Mouse (Mus musculus) forebrain, embryonic 15.5 days (tissue): ENCODE measurements around the gene Trit1. TPM values are rescaled to one million over a fixed set of nuclear protein-coding genes. Genes with fewer than 3 reads are reported as not detected.

Experiments used
- ATAC-seq: fragments of 200-750 bp; cut with Nextera tagmentation; replicated peaks from 2 replicates; pipeline ENCODE4 v1.8.0; 2017; ENCODE audit warnings: mild to moderate bottlenecking, moderate TSS enrichment, moderate library complexity
- H3K27ac ChIP-seq: fragments of 300-500 bp; sonication (generic); replicated peaks from 2 replicates; pipeline ENCODE4 v1.5.1; 2015; ENCODE audit warnings: mild to moderate bottlenecking, inconsistent platforms
- H3K27me3 ChIP-seq: fragments of 300-500 bp; sonication (generic); 2 replicates; pipeline ENCODE4 v1.6.1; 2015; ENCODE audit warnings: inconsistent platforms
- H3K36me3 ChIP-seq: fragments of 300-500 bp; sonication (generic); 2 replicates; pipeline ENCODE4 v1.6.1; 2015; ENCODE audit warnings: mild to moderate bottlenecking, inconsistent platforms
- H3K4me1 ChIP-seq: fragments of 300-500 bp; sonication (generic); 2 replicates; pipeline ENCODE4 v1.6.1; 2015; ENCODE audit warnings: inconsistent platforms
- H3K4me2 ChIP-seq: fragments of 300-500 bp; sonication (generic); replicated peaks from 2 replicates; pipeline ENCODE4 v1.6.1; 2015; ENCODE audit warnings: mild to moderate bottlenecking, inconsistent platforms
- H3K4me3 ChIP-seq: fragments of 300-500 bp; sonication (generic); 2 replicates; pipeline ENCODE4 v1.5.1; 2015; ENCODE audit warnings: mild to moderate bottlenecking, inconsistent platforms
- H3K9ac ChIP-seq: fragments of 300-500 bp; sonication (generic); replicated peaks from 2 replicates; pipeline ENCODE4 v1.6.1; 2015; ENCODE audit warnings: mild to moderate bottlenecking, inconsistent platforms
- H3K9me3 ChIP-seq: fragments of 300-500 bp; sonication (generic); 2 replicates; pipeline ENCODE4 v1.6.1; 2016; ENCODE audit warnings: inconsistent platforms
- WGBS: fragments of 180-500 bp; shearing (Covaris S2); methylation state at CpG from one replicate; pipeline ENCODE4 v1.1.7; 2015; ENCODE audit warnings: mixed read lengths; 5-methylcytosine and 5-hydroxymethylcytosine counted together
- polyA plus RNA-seq: library from polyadenylated mRNA; unstranded; fragments of >200 nt; fragmentation: Nextera tagmentation; extraction: Ambion mirVana; gene quantifications from 2 replicates; pipeline ENCODE4 v1.2.1, GENCODE M21; 2015

Trit1 gene
- polyA plus RNA-seq, 1 experiment from 2014 or later: 31.6 TPM

DNA sequence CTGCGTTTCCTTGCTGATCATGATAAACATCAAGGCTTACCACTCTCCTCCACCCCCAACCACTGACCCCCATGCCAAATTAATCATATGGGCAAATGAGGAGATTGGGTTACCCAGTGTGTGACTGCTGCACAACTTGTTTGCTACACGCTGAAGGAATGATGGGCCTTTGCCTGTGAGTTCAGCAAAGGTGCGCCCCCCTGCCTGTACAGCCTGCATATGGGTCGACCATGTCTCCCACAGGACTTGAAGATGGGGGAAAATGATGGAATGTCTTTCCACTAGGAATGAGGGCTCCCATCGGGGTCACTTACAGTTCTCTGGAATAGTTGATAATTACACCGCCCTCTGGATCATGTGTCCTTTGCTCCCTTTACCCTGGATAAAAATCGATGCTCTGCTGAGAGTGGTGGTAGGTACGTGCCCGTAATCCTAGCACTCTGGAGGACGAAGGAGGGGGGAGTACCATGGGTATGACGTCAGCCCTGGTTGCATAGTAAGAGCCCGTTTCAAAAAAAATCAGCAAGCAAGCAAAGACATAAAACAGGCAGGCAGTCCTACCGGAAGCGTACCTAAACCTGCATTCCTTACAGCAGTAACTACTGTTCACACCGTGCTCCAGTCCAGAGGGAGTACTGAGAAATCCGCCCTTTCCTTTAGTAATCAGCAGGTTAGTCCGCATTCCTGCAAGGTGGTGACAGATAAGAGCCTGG is 76.8 kb downstream of the Trit1 start:
- no peak overlapping the region for H3K4me3 ChIP-seq
- ATAC-seq: no peak
- WGBS: 65% methylated on average over 17 of the region's 17 CpGs
- H3K9me3 ChIP-seq: no peaks in the 10 kb centered on the region
- no peak overlapping the region for H3K4me2 ChIP-seq
- H3K9ac ChIP-seq: no peak overlapping the region
- 0 out of 2 replicates have a peak, but pooled peaks cover 4% of the 10 kb centered on the region for H3K4me1 ChIP-seq
- no peaks in the 10 kb centered on the region for H3K27me3 ChIP-seq
- H3K27ac ChIP-seq: no peak overlapping the region
- no peaks in the 10 kb centered on the region for H3K36me3 ChIP-seq

DNA sequence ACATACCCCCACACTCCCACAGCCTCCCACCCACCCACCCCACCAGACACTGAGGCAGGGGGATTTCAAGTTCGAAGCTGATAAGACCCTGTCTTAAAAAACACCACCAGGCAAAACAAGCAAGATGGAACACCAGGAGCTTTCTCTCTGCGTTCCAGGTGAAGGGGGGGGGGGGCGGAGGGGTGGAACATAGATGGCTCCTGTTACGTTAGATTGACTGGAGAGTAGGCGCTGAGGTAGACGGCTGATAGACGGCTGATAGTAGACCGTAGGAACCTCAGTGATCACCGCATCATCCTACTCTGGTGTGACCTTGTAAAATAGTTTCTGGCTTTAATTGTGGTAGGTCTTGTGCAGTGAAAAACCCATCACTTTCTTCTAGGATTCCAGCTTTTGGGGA is 77.5 kb downstream of the Trit1 start:
- Histone ChIP-seq H3K4me3 (no peak overlapping the region), H3K4me1 (0 out of 2 replicates have a peak, but pooled peaks cover 2% of the 10 kb centered on the region), H3K27me3 (no peaks in the 10 kb centered on the region), H3K4me2 (no peak overlapping the region), H3K27ac (no peak overlapping the region), H3K36me3 (no peaks in the 10 kb centered on the region), H3K9me3 (no peaks in the 10 kb centered on the region), H3K9ac (no peak overlapping the region)
- WGBS: 82% methylated on average over 8 of the region's 9 CpGs
- no peak for ATAC-seq

Other genes starting within 250 kb of the Trit1 start
- gene Ppt1, start 180.4 kb upstream of the Trit1 start, polyA plus RNA-seq: 71.6 and 73.6 TPM in 2 replicates
- gene Cap1, start 130.5 kb upstream of the Trit1 start, polyA plus RNA-seq: 62.4 and 62.9 TPM in 2 replicates
- gene Mfsd2a, start 55.4 kb upstream of the Trit1 start, polyA plus RNA-seq: 33.4 and 35.4 TPM in 2 replicates
- 88.8 and 91.3 TPM in 2 replicates for gene Mycl, start 20.9 kb upstream of the Trit1 start, polyA plus RNA-seq
- gene Bmp8b, start 88.6 kb downstream of the Trit1 start, polyA plus RNA-seq: 0.23 TPM in 1 of 2 replicates, not detected in the other
- 0.17 and 0.19 TPM in 2 replicates for gene Oxct2b, start 99.7 kb downstream of the Trit1 start, polyA plus RNA-seq
- 71.1 and 71.7 TPM in 2 replicates for gene Ppie, start 123.4 kb downstream of the Trit1 start, polyA plus RNA-seq
- 25.3 and 28.3 TPM in 2 replicates for gene Hpcal4, start 166.6 kb downstream of the Trit1 start, polyA plus RNA-seq
- gene Nt5c1a, start 184.9 kb downstream of the Trit1 start, polyA plus RNA-seq: 0.15 TPM in 1 of 2 replicates, not detected in the other
- 4.3 TPM in 2 replicates for gene Heyl, start 217.0 kb downstream of the Trit1 start, polyA plus RNA-seq
- 28.4 and 32.0 TPM in 2 replicates for gene Pabpc4, start 245.8 kb downstream of the Trit1 start, polyA plus RNA-seq